Mouse (Mus musculus): ENCODE data around the gene Scfd2.

DNA sequence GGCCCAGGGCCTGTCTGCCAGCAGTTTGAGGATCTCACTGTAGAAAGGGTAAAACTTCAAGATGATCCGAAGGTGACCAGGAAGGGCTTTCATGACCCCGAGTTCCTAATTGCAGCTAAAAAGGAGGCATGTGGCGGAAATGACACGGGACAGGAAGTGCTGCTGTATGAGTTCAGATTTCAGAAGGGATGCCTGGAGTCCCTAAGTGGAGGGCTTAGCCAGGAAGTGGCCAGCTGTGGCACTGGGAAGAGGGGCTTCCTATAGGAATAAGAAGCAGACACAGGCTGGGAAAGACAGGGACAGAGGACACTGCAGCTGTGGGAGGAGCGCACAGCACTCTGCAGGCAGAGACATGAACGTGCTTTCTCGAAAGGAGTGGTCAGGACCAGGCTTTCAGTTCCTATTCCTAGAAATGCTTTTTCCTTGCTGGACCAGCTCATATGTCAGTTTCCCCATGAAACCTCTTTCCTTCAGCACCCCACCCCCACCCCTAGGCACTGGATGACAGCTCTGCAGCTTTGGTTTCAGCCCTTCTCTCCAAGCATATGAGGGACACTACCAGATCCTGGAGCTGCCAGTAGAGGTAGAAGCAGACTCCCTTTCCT, 277.7 kb downstream of the Scfd2 start:
- TF ChIP-seq TAL1 (IDR thresholded peaks at IDR 0.05; ENCODE audit: low read length) (no peak), GATA1 (IDR thresholded peaks at IDR 0.05; ENCODE audit: low read length) (no peak)

Data from erythroblast, embryonic 14.5 days (primary cell).